Mouse (Mus musculus) adipocyte (in vitro differentiated cells): ENCODE measurements around the gene Rdh5.

ENCODE experiments used
- DNase-seq: peaks from one replicate; pipeline ENCODE4 v3.0.0-alpha.2; 2016; ENCODE audit warnings: low spot score

The Rdh5 gene

DNA sequence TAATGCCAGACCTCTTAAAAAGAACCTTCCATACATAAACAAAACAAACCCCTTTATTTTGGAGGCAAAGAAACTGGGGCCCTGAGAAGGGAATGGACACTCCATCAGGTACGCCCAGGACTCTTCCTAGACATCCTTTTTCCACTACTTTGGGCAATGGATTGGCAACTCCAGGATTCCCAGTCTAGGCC lies at the start of gene Rdh5:
Gene Rdh5 (minus strand): TSS at position 67 of the 191 bp plus-strand sequence.
- DNase-seq, result no peak

DNA sequence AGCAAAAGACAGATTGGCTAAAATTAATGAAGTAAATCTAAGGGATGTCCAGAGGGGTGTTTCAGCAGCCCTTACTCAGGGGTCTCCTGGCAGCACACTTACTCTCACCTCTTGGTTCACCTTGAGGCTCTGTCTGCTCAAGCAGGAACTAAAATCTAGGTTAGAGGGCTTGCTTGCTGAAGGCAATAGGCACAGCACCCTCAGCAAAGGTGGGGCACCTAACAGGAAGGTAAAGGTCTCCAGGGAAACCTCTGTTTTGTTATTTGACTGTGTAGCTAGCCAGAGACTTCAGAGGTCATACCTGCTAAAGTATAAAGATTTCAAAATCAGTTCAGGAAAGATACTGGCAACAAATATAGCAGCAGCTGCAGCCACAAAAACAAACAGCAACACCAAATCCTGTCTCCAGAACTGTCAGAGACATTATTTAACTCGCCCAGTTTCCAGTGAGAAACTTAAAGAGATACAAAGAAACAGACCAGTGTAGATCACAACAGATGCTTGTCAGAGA lies 48.1 kb upstream of the Rdh5 start:
- no peak for DNase-seq

DNA sequence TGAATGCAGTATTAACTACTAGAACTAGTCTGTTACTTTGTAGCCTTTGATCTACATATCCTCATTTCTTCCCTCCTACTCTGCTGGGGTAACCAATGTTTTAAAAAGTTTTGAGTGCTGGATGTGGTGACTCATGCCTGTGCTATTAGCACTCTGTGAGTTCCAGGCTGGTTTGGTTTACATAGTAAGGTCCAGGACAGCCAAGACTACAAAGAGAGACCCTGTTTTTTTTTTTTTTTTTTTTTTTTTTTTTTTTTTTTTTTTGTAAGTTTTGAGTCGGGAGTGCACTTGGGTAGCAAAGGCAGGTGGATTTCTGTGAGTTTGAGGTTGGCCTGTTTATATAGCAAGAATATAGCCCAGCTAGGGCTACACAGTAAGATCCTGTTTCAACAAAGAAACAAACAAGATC lies 45.7 kb upstream of the Rdh5 start:
- DNase-seq, result peak; percentile 48

DNA sequence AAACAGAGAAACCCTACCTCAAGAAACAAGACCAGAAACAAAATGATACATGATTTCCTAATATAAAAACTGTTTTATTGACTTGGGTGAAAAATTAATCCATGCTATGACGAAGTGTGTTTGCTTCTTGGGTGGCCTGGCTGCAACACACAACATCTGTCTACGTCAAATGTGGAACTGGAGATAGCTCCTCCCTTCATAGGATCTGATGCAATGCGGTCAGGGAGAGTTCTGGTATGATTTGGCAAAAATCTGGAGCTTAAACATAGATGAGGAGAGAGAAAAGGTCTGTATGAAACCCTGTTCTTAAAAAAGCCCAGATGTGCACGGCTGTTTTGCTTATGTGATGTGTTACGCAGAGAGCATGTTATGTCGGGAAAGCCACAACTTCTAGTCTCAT lies 43.2 kb upstream of the Rdh5 start:
- DNase-seq, result no peak

DNA sequence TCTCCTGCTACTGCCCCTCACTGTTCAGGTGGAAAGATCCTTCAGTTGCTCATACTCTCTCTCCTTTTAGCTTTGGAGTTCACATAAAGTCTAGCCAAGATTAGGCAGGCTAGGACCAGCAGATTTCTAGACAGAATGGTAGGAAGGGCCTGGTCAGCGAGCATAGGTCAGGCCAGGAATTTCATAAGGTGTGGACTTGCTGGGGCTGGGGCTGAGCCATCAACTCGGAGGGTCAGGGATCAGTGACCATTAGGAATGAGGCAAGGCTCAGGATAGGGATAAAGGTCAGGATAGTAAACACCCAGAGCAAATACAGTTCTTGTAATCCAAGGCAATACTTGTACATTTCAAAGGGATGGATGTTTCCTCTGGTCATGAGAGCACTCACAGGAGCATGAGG lies 42.3 kb upstream of the Rdh5 start:
- DNase-seq, result no peak

DNA sequence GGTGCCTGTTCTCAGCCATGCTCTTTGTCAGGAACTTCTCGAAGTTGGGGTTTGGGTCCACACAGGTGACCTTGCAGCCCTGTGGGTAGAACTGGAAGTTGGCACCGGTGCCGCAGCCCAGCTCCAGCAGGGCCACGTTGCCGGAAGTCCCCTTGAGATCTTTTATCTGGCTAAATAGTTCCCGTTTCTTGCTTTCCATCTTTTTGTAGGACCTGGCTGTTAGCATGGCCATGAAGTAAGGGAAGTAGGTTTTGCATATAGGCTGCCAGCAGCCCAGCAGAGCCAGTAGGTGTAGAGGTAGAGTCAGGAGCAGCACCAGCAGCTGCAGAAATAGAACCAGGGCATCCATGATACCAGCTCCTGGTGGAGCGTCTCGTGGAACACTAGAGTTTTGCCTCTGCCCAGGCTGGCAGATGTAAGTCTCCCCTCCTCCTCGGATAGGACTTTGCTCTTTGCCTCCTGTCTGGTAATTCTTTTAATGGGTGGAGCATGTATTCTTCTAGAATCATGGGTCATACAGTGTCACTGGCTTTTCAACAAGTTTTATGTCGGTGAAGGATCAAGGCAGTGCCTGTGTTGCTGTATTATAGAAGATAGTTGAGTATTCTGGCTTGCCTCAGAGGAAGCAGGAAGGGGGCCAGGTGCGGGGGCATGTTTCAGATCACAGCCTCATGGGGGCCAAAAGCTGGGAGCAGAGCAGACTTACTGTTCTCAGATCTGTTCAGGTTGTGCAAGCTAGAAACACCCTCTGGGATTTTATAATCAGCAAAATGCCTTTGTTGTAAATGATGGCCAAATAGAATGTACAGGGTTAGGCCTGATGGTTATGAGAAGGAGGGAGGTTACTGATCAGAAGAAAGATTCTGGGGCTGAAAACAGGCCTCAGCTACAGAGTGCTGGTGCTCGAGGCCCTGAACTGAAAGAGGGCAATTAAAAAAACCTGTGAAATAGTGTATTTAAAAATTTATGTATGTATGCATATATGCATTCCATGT lies 38.2 kb upstream of the Rdh5 start, which contains the start of gene Mettl7b:
Gene Mettl7b (minus strand): TSS at position 399 of the 995 bp plus-strand sequence.
- DNase-seq, result peak; percentile 83

DNA sequence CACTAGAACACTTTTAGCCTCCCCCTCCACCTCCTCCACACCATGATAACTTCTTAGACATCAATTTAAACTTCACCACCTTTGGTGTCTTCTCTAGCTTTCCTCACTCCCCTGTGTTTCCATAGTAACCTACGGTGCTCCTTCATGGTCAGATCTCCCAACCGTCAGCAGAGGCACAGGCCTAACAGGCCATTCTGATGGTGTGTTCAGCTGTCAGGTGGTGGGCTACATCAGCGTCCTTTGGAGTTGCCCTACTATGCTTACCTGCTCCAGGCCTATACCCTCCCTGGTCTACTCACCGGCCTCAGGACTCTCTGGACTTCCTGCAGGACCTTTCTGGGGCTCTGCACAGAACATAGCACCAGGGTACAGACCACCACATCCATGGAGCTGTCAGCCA lies 37.5 kb upstream of the Rdh5 start:
- no peak for DNase-seq

DNA sequence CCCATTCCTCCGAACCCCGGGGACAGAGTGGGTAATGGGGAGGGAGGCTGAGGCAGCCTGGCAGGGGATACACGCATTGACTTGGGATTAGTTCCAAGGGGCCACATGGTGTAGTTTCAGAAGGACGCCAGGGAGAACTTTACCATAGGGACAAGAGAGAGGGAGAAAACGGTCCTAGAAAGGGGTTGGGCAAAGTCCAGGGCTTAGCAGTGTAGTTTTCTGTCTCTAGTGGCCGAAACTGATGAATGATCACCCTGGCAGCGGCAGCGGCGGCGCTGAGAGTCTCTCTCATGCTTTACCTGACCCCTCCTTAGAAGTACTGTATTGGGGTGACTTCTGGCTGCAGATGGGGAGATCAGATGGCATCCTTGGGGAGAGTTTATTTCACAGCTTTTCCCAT lies 35.7 kb upstream of the Rdh5 start:
- DNase-seq, result no peak

DNA sequence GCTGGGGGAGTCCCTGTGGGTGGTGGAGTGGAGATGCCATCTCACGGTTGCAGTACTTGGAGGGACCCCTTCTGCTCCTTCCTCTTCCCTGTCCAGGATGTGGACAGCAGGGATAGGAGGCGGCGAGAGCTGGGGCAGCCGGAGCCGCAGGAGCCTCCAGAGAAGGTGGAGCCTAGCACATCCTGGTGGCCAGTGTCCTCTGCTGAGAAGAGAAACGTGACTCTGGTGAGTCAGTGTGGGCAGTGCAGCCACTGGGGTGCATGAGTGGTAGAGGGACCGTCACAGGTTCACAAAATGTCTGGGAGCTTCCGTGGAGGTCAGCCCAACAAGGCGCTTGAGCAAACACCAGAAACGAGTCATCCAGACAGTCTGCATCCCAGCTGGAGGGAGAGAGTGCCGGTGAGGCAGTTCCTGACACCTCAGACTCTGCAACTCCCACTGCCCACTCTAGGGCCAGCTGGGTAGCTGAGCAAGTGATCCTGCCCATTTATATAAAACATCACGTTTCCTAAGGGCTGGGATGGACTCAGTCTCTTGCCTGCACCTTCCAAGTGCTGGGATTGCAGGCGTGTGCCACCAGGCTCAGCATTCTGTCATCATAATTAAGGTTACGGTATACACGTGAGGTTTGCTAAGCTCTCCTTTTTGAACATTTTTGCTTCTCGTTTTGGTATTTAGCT lies 27.7 kb upstream of the Rdh5 start:
- DNase-seq, result no peak

DNA sequence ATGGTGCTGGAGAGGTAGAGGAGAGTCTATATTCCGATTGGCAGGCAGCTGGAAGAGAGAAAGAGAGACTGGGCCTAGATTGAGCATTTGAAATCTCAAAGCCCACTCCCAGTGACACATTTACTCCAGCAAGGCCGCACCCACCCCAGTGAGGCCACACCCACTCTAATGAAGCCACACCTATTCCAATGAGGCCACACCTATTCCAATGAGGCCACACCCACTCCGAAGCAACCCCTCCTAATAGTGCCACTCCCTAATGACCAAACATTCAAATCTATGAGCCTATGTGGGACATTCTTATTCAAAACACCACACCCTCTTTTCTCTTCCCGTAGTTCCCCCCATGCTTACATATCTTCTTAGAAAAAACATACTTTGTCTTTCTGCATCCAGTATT lies 24.8 kb upstream of the Rdh5 start:
- no peak for DNase-seq

DNA sequence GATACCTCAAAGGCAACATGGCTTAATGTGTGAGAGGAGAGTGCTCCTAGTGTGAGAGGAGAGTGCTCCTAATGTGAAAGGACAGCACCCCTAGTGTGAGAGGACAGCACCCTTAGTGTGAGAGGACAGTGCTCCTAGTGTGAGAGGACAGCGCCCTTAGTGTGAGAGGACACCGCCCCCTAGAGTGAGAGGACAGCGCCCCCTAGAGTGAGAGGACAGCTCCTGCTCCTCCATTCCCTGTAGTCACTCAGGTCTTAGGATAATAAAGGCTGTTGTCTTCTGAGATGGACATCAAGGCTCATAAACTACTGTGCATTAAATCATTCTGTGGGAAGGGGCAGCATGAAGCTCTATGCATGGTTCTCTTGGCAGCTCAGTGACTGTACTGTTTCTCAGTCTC lies 23.0 kb upstream of the Rdh5 start:
- peak; percentile 74 for DNase-seq

DNA sequence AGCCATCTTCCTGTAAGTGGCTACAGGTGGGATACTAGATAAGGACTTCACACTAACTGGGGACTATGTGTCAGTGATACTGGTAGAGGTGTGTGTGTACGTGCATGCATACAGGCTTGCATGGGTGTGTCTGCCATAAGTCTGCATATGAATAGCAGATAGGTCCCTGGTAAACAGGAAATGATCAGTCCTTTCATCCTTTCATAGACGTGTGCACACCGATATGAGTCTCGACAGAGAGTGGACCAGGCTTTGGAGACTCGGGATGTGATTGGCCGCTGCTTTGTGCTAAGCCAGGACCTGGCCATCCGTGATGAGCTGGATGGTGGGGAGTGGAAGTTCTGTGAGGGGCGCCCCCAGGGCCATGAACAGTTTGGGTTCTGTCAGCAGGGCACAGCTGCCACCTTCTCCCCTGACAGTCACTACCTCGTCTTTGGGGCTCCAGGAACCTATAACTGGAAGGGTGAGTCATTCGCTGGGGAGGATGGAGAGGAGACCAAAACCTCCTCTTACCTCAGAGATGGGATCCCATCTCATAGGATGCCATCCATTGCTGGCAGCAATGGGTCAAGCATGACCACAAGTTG lies 17.9 kb upstream of the Rdh5 start:
- no peak for DNase-seq

DNA sequence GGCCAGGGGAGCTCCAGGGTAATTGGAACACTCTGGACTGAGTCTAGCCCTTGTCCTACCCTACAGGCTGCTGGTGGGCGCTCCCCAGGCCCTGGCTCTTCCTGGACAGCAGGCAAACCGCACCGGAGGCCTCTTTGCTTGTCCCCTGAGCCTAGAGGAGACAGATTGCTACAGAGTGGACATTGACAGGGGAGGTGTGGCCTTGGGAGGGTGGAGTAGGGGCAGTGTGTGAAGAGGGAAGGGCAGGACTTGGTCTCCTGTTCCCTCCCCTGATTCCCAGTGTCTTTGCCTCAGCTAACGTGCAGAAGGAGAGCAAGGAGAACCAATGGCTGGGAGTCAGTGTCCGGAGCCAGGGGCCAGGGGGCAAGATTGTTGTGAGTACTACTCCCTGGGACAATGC lies 16.3 kb upstream of the Rdh5 start:
- DNase-seq, result peak; percentile 89

DNA sequence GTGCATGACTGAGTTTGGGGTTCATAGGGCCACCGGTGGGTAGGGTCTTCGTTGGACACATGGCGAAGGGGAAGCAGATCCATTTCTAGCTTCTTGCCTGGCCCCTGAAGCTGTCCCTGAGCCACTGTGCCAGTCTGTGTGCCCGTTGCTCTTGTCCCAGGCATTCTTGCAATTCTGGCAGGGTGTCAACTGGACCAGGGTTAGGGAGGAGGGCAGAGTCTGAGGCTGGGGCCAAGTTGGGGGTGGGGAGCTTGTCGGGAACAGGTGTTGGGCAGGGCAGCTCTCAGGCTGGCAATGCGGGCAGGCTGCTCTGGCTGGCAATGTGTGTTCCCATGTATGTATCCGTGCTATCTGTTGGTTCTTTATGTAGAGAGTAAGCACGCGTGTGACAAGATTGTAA lies 15.8 kb upstream of the Rdh5 start:
- peak; percentile 96 for DNase-seq

DNA sequence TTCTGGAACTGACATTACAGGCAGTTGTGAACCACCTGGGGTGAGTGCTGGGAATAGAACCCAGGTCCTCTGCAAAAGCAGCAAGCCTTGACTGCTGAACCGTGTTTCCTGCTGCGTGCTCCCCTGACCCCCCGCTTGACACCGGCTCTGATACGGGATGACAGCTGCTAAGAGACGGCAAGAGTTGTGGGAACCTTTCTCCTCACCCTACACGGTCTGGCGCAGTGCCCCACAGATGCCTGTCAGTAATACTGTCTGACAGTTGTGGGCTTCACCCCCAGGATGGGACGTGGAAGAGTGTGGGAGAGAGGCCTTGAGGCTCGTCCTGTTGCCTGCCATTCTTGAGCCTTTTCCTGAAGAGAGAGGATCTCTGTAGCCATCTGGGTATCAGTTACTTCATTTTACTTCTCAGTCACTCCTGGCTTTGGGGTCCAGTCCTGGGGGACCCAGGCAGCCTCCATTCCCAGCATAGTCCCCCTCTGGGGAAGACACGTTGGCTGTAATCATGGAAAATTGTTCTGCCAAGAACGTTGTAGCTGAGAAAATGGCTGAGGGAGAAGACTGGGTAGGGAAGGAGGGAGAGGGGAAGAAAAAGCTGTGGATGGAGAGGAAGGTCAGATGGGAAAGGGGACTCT lies 15.2 kb upstream of the Rdh5 start:
- DNase-seq, result no peak

DNA sequence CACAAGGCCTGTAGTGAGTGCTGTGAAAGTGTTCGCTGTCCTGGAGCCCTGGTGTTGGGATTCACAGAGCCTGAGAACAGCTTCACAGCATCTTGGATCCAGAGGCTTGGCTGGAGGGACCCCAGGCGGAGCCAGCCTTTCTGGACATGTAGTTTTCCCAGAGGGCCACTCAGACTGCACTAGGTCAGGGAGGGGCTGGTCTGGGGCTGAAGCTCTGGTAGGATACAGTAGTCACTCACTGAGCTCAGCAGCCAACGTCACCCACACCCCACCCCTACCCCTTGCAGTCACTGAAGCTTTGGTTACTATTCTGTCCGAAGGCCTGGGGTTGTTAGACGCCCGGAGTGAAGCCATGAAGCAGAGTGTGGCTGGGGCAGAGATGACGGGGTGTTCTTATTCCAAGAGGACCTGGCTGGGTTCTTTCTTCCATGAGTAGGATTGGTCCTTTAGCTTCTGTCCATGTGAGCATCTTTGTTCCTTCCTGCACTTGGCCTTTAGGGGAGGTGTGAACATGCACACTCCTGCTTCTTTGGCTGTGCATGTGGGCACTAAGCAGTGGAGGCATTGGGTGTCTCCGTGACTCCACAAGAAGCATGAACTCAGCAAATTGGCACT lies 13.2 kb upstream of the Rdh5 start:
- no peak for DNase-seq

DNA sequence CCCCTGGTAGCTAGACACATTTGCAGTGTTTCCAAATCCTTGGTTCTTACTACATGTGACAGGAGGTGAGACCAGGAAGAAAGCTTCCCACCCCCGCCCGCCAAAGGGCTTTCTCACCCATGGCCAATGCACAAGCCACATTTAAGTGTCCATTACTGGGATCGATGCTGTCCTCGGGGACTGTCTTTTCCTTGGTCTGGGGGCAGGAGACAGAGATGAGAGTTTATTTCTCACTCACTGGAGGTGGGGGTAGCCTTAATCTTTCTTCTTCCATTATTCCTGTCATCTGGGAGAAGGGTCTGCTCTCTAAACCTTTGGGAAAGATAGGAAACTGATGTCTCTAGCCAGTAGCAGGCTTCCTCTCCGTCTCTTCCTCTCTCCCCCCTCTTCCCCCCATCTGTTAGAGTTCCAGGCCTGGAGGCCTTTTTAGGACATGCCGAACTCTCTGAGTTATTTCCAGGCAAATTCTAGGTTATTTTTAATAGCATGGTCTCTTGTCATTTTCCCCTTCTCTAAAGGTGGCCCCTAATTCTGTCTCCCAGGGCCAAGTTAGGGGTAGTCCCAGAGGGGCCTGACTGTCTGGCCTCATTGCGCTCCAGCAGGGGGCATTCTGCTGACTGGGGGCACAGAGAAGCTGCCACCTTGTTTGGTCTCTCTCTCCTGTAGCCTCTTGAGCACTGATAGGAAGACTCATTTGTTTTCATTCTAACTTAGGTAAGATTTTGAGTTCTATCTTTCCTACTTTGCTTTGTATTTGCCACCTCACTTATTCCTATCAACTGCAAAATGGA lies 12.5 kb upstream of the Rdh5 start:
- no peak for DNase-seq

DNA sequence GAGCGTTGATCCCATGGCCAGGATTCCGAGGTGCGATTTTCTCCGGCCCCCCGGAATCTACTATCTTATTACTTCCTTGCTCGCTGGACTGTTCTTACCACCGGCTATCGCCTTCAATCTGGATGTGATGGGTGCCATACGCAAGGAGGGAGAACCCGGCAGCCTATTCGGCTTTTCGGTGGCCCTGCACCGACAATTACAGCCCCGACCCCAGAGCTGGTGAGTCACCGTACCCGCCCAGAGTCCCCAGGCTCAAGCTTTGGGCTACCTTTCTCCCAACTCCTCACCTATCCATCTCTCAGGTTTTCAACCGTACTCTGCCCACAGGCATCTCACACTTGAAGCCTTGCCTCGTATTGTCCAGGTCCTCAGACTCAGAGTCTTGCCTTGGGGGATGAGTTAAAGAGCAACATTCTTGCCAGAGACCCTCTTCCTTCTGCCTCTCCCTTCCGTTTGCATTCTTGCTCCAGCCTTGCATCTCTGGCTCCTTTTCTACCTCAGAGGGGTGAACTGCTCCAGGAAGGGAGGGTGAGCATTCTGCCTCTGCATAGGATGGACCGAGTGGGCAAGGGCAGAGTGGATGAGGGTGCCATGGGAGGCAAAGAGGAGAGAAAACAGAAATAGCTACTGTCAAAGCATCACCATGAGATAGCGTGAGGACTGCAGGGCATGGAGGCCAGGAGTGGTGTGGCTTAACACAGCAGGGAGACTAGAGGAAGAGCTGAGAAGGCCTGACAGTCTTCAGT lies 11.5 kb upstream of the Rdh5 start:
- DNase-seq, result no peak

DNA sequence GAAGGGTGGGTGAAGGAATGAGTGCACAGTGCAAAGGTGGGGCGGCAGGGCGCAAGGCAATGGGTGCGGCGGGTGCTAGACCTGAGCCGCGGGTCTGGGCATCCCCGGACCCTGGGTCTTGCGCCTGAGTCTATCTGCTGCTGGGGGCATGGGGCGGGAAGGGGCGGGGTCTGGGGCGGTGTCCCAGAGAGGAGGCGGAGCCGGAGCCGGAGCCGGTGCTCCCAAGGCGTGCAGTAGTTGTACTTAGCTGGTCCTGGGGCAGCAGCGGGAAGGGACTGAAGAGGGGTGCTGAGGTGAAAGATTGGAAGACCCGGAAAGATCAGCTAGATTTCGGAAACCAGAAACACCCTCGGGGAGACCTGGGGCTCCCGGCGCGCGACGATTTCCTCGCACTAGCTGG lies 10.9 kb upstream of the Rdh5 start, which contains the start of gene Itga7:
Gene Itga7 (plus strand): TSS at position 245 of the 400 bp plus-strand sequence.
- no peak for DNase-seq

DNA sequence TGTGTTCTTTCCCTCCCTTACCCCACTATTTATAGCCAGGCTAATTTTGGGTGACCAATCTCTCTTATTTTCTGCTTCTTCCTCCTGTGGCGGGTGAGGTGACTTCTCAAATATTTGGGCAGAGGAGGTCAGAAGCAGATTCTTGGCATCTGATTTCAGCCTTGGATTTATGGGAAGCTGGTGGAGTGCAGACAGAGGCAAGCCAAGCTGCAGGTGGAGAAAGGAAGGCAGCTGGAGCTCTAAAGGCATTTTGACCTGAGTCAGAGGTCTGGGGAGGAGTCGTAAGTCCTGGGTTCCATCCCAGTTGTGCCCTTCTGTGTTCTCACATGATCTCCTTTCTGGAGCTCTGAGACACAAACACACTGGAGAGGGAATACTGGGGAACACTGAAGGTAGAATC lies 8.8 kb upstream of the Rdh5 start:
- peak; percentile 58 for DNase-seq
